Mouse (Mus musculus) frontal cortex, postnatal 10 days (tissue): ENCODE measurements around the gene Arhgef39.
"Not testable (repeated sequence)": the region's sequence is repeated elsewhere in the genome, so short reads cannot be mapped to it uniquely, and the experiment has no call there.

ENCODE experiments used
- DNase-seq, 2 experiments: peaks; one replicate each; pipeline ENCODE4 v3.0.0; 2022; ENCODE audit warnings: low spot score in 2 of 2, mixed read lengths in 1 of 2

Gene Arhgef39

GRCm38 (mm10) chr4:43507938-43508665 is 8.6 kb upstream of the Arhgef39 start:
- no peak for DNase-seq

DNA sequence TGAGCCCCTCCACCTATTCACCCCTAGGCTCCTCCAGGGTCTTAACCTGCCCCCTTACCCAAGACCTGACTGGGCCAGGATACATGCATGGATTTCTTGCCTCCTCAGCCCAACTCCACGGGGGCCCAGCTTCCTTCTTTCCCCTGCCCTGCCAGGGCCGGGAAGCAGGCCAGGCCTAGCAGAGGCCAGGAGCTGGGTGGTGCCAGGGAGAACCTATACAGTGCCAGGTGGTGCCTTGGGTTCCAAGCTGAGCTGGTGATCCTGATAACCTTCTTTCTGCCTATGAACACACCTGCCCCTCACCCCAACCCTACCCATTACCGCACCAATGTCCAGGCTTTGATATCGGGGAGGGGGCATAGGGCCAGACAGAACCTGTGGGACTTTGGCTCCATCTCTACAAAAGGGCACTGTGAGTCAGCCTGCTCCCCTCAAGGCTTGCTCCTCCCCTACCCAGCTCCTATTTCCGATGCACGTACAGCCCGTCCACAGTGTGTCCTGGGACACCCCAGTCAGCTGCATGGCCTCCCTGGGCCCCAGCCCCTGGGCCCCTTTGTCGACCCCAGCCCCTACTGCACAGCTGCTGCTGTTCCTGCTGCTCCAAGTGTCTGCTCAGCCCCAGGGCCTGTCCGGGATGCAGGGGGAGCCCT is 7.2 kb upstream of the Arhgef39 start, which contains the start of gene Car9:
Gene Car9, plus strand, starts transcription at position 431 of the 650 bp plus-strand sequence.
- DNase-seq = no peak

DNA sequence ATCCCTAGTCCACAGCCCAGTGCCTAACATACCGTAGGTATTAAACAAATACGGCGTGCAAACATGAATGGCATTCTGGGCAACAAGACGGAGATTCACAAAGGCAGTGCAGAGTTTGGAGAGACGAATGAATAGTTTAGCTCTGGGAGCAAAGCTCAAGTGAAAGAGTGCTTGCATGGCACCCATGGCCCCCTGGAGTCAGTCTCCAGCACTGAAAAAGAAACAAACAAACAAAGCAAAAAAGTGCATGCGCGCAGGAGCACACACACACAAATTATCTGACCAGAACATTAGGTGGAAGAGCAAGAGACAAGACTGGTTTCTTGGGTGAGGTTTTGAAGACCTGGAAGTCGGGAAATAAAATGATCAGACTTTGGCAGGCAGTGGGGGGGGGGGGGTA is 6.6 kb upstream of the Arhgef39 start:
- no peak for DNase-seq

GRCm38 (mm10) chr4:43504269-43504668 is 4.8 kb upstream of the Arhgef39 start:
- no peak for DNase-seq

GRCm38 (mm10) chr4:43503506-43503905 is 4.0 kb upstream of the Arhgef39 start:
- no peak for DNase-seq

- no peak for DNase-seq
Observed at GRCm38 (mm10) chr4:43503041-43503440, 3.5 kb upstream of the Arhgef39 start.

DNA sequence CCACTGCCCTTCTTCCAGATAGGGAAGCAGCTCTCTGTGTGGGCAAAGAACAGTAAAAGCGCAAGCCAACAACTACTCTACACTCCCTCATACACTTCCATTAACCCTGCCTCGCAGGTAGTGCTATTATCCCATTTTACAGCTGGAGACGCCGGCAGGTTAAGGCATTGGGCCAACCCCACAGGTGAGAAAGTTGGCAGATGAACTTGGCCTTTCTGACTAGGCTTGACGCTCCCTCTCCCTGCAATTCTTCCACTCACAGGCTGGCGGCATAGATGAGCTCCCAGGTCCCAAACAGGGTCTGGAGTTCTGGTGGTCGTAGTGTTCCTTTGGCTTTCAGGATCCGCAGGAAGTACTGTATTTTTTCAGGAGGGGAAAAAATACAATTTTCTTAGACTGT is 512 bp downstream of the Arhgef39 start:
- DNase-seq = no peak

DNA sequence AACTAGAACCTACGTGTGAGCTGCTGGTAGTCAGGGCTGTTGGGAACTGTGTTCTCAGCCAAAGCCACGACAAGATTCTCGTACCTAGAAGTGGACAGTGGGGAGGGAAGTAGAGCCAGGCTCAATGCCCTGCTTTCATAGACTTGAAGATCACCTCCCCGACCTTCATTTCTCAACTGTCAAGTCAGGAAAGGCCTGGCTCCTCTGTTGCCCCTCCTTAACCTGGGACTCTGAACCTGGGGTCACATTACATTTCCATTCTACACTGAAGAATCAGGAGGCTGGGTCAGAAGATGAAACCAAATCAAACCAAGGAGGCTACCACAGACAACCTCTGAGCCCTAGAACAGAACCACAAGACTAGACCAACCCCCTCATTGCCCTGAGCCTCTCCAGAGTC is 1.5 kb downstream of the Arhgef39 start:
- no peak for DNase-seq

- DNase-seq = no peak
Observed at GRCm38 (mm10) chr4:43497405-43497804, 2.1 kb downstream of the Arhgef39 start.

DNA sequence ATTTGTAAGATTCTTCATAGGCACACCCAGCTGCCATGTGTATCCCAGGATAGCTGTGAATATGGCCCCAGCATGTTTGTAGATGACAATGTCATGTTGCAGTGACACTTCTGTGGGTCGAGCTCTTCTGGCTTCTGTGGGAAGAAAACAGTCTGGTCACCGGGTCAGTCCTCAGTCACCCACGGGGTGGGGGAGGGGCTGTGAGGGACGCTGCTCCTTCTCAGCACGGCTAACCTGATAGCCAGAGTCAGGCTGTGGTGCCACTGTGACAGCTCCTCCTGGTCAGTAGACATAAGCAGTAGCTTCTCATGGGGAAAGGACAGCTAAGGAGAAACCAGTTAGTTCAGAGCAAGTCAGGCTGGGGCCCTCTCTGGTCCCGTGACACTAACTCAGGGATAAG is 2.9 kb downstream of the Arhgef39 start:
- no peak for DNase-seq

DNA sequence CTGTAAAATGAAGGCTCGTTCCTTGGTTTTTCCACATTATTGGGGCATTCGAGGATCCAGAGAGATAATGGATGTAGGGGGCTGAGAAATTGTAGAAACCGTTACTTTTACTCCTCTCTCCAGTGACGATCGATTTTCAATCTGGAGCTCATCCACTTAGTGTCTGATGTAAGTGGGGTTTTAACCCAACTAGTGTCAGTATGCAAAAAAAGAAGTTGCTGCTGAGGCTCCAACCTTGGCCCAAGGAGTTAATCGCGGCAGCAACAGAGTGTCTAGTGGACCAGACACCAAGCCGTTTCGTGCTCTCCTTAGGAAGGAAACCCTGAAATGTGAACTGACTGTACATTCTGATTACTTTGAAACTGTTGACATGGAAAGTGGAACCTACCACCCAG is 5.7 kb downstream of the Arhgef39 start:
- DNase-seq = no peak

DNA sequence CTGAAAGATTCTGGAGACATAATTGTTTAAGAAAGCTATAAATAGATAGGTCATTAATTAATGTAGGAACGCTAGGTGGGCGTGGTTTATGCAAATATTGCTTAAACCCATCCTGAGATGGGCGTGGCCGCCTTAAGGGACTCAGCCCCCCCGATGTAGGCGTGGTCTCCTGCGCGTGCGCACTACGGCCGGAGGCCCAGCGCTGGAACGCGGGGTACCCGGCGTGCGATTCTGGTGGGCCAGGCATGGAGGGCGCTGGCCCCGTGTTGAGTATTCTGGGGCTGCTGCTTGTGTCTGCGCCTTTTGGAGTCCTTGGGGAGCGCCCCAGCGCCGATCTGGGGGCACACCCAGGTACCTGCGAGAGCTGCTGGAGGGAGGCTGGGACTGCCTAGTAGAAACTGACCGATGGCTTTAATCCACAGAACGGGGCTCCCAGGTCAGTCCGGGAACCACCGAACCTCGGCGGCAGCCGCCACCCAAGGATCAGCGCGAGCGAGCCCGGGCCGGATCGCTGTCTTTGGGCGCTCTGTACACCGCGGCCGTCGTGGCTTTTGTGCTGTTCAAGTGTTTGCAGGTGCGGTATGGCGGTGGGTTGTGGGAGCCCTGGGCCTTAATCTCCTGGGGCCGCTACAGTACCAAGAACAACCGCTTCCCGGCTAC is 6.2 kb downstream of the Arhgef39 start:
- DNase-seq = peak; percentile 93 to 96

DNA sequence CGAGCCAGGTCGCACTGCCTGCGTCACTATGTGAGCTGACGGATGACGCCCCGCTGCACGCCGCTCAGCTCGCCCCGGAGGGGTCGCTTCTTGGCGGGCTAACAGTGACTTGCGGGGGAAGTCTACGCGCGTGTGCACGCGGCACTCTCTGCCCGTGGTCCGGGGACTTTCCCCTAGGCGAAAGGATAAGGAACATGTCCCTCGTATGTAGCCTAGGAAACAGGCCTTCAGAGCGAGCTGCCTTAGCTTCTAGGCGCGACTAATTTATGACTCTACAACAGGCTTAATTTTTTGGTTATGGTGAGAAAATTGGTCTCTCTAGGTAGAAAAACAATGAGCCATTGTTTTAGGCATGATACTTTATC is 6.7 kb downstream of the Arhgef39 start, which contains the start of gene Ccdc107:
Gene Ccdc107, plus strand, starts transcription at position 80 of the 365 bp plus-strand sequence.
- peak; percentile 92 to 93 for DNase-seq

DNA sequence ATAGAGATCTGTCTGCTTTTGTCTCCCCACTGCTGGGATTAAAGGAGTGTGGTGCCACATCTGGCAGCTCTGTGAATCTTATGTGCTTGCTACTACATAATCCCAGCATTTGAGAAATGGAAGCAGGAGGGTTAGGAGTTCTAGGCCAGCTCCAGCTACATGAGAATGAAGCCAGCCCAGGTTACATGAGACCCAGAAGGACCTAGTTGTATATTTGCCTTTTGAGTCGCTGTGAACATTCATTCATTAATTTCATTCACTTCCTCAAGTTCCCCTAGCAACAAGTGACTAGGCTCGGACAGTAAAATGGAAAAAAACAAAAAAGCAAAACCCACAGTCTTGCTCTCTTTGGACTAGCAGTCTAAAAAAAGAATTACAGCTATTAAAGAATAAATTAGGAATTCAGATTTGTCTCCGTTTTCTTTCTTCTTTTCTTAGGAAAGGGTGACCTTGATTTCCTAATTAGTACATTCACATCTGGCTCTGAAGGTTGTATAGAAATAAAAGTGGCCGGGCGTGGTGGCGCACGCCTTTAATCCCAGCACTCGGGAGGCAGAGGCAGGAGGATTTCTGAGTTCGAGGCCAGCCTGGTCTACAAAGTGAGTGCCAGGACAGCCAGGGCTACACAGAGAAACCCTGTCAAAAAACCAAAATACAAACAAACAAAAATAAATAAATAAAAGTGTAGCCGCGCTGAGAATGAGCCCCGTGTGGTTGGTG is 7.2 kb downstream of the Arhgef39 start:
- no peak for DNase-seq

GRCm38 (mm10) chr4:43490801-43491200 is 8.7 kb downstream of the Arhgef39 start:
- no peak for DNase-seq

- no peak for DNase-seq
Observed at GRCm38 (mm10) chr4:43489611-43490010, 9.9 kb downstream of the Arhgef39 start.

DNA sequence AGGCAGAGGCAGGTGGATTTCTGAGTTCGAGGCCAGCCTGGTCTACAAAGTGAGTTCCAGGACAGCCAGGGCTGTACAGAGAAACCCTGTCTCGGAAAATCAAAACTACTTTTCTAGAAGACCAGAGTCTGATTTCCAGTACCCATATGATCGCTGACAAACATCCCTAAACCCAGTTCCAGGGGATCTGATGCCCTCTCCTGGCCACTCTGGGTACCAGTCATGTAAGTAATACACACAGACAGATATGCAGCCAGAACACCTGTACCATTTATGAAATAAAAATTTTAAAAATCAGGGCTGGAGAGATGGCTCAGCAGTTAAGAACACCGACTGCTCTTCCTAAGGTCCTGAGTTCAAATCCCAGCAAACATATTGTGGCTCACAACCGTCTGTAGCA is 13.8 kb downstream of the Arhgef39 start:
- DNase-seq = not testable (repeated sequence)

DNA sequence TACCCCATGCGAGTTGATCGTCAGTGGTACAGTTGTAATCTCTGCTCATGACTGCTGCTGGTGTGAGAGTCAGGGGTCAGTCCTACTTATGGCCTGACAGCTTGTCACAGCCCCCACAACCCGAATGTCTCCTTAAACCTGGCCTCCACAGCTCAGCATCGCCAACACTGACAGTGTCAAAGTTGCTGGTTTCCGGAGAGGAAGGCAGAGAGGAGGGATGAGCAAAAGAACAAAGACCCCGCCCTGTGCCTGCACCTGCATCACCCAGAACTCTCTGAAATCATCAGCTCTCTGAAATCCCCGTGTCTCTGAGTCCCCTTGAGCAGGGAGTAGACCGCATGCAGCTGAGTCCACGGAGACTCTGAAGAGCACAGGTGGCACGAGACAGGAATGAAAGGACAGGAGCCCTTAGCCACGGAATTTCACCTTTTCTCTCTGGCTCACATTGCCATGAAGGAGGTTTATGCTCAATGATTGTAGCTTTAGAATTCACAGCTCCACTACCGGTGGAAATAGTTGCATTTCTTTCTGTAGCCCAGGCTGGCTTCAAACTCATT is 15.9 kb downstream of the Arhgef39 start, which contains the start of gene Sit1:
Gene Sit1, minus strand, starts transcription at position 200 of the 557 bp plus-strand sequence.
- no peak for DNase-seq

DNA sequence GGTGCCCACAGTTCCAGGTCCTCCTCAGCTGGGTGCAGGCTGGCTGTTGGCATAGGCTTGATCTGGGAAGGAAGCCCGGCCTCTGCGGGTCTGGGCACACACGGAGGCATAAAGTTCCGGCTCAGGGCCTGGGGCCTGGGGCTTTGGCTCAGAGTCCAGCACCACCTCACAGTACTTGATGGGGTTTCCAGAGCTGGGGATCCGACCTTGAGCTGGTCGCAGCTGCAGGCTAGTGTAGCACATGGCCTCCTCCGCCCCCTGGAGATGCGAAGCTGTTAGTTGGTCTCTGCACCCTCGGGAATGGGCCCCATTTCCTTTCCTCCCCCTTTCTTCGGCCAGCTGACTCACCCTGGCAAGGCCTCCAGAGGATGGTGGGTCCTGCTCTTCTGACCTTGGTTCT is 16.9 kb downstream of the Arhgef39 start:
- no peak for DNase-seq

- no peak for DNase-seq
Observed at GRCm38 (mm10) chr4:43481894-43482456, 17.5 kb downstream of the Arhgef39 start.

DNA sequence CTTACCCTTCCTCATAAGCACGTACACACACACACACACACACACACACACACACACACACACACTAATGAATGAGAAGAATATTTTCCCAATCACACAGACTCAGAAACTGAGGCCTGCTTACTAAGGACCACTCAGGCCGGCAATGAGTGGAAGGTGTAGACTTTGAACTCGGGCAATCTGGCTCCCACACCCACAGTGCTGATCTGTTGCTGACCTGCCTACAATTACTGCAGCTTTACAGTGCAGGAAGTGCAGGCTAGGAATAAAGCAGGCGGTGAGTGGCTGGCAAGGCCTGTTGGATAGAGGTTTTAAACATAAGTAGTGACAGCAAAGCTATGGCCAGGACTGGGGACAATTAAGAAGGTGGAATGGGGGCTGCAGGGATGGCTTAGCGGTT is 18.5 kb downstream of the Arhgef39 start:
- no peak for DNase-seq
